29 mouse cellular contexts compared by ENCODE assay signal in genomic region chrX:151066071-151066666, GRCm38 (mm10). TPM values are rescaled to one million over a fixed set of nuclear protein-coding genes. Genes with fewer than 3 reads are reported as not detected.
DNase-seq lines count a peak whose midpoint lies in the region; ATAC-seq lines count a peak whose summit lies in the region.
"Had no signal": no experiment of that assay in that cellular context is flagged by ENCODE, and none has a peak within 500 bp of the region (broad histone marks: within the 10 kb centered on the region; RNA-seq: fewer than 3 reads in every experiment).

No protein-coding gene starts in this region.

- no peak overlapping the region for H3K4me3 ChIP-seq in midbrain, embryonic 16.5 days (ENCODE audit: low read depth, low read length)
- H3K4me3 ChIP-seq in heart, embryonic 10.5 days, result no peak overlapping the region
- H3K4me3 ChIP-seq: forebrain, embryonic 13.5 days; heart, adult 2 months; heart, embryonic 13.5 days; hindbrain, embryonic 15.5 days; layer of hippocampus, adult 2 months; limb, embryonic 10.5 days; limb, embryonic 15.5 days; midbrain, embryonic 13.5 days had no signal

- H3K36me3 ChIP-seq in midbrain, embryonic 16.5 days (ENCODE audit: control insufficient read depth, insufficient read depth, low read length), result no peaks in the 10 kb centered on the region
- peaks cover 40% of the 10 kb centered on the region for H3K36me3 ChIP-seq in heart, embryonic 10.5 days

- ATAC-seq in midbrain, embryonic 16.5 days, result no peak
- ATAC-seq: forebrain, embryonic 13.5 days; inflammation-experienced regulatory T-cells, adult 6 months; midbrain, embryonic 13.5 days had no signal

- H3K9ac ChIP-seq in midbrain, embryonic 16.5 days (ENCODE audit: low read depth, low read length), result no peak overlapping the region
- H3K9ac ChIP-seq: forebrain, embryonic 13.5 days; heart, embryonic 13.5 days; hindbrain, embryonic 15.5 days; limb, embryonic 15.5 days; liver, embryonic 14.5 days; midbrain, embryonic 13.5 days had no signal

- H3K4me2 ChIP-seq in midbrain, embryonic 16.5 days (ENCODE audit: low read length), result no peak overlapping the region
- H3K4me2 ChIP-seq: forebrain, embryonic 13.5 days; heart, embryonic 13.5 days; hindbrain, embryonic 15.5 days; limb, embryonic 15.5 days; midbrain, embryonic 13.5 days had no signal

- WGBS in midbrain, embryonic 16.5 days, result 83% methylated on average over 7 of the region's 7 CpGs
- WGBS in heart, embryonic 10.5 days, result 84% methylated on average over 7 of the region's 7 CpGs

- no peaks in the 10 kb centered on the region for H3K27me3 ChIP-seq in midbrain, embryonic 16.5 days (ENCODE audit: control insufficient read depth, insufficient read depth, low read depth, low read length)
- 0 out of 2 replicates have a peak, but pooled peaks cover 4% of the 10 kb centered on the region for H3K27me3 ChIP-seq in heart, embryonic 10.5 days (ENCODE audit: insufficient read depth, poor library complexity, severe bottlenecking)
- H3K27me3 ChIP-seq: forebrain, embryonic 13.5 days; heart, embryonic 13.5 days; hindbrain, embryonic 15.5 days; midbrain, embryonic 13.5 days had no signal

- DNase-seq in cerebellum, postnatal 10 days, result peak; percentile 33 to 52
- DNase-seq in cerebellum, adult 11-12 months, result no peak
- DNase-seq in ovary, postnatal 36 days (ENCODE audit: low spot score), result peak; percentile 39
- DNase-seq in ovary, postnatal 10 days (ENCODE audit: low spot score), result no peak
- peak; percentile 62 for DNase-seq in adrenal gland, postnatal 25 days
- no peak for DNase-seq in heart, embryonic 10.5 days (ENCODE audit: low spot score)
- DNase-seq: gastrocnemius, postnatal 10 days; heart, adult 2 months; heart, postnatal 10 days; kidney, adult 18-20 months; layer of hippocampus, postnatal 36 days; lung, adult 2 months; lung, postnatal 10 days; right cerebral cortex, postnatal 4 days; thymus, adult 2 months; thymus, postnatal 36 days had no signal

- H3K4me1 ChIP-seq in midbrain, embryonic 16.5 days (ENCODE audit: control insufficient read depth, insufficient read depth, low read length), result no peaks in the 10 kb centered on the region
- H3K4me1 ChIP-seq in heart, embryonic 10.5 days, result no peaks in the 10 kb centered on the region
- H3K4me1 ChIP-seq: forebrain, embryonic 13.5 days; heart, embryonic 13.5 days; hindbrain, embryonic 15.5 days; limb, embryonic 10.5 days; limb, embryonic 15.5 days; midbrain, embryonic 13.5 days had no signal

- no peaks in the 10 kb centered on the region for H3K9me3 ChIP-seq in midbrain, embryonic 16.5 days (replicated peaks; ENCODE audit: control insufficient read depth, low read length, poor library complexity, severe bottlenecking)
- no peaks in the 10 kb centered on the region for H3K9me3 ChIP-seq in heart, embryonic 10.5 days
- H3K9me3 ChIP-seq: forebrain, embryonic 13.5 days; heart, embryonic 13.5 days; hindbrain, embryonic 15.5 days; limb, embryonic 10.5 days; limb, embryonic 15.5 days; midbrain, embryonic 13.5 days had no signal

- H3K27ac ChIP-seq in midbrain, embryonic 16.5 days (ENCODE audit: low read length), result no peak overlapping the region
- no peak overlapping the region for H3K27ac ChIP-seq in heart, embryonic 10.5 days
- H3K27ac ChIP-seq: forebrain, embryonic 13.5 days; heart, adult 2 months; heart, embryonic 13.5 days; hindbrain, embryonic 15.5 days; layer of hippocampus, adult 2 months; limb, embryonic 10.5 days; limb, embryonic 15.5 days; liver, embryonic 14.5 days; macrophage; midbrain, embryonic 13.5 days; stomach, postnatal 0 days had no signal

RNA-seq across cellular contexts. Expression of gene Fgd1, which starts 20.2 kb away (rescaled TPM):
- 24.6 and 35.0 TPM in 2 replicates for total RNA-seq in adrenal gland, postnatal 25 days (2021)
- 13.1 and 13.4 TPM in 2 replicates for polyA plus RNA-seq in midbrain, embryonic 16.5 days (2015; fragmentation: Nextera tagmentation; extraction: Ambion mirVana)
- 6.7 and 9.3 TPM in 2 replicates for polyA plus RNA-seq in heart, embryonic 10.5 days (2016; fragmentation: Nextera tagmentation; extraction: Ambion mirVana)
- total RNA-seq: monocyte, adult 5-6 weeks had no signal

RNA-seq across cellular contexts. Expression of gene Tsr2, which starts 30.2 kb away (rescaled TPM):
- total RNA-seq in adrenal gland, postnatal 25 days (2021), result 29.3 and 33.9 TPM in 2 replicates
- 38.2 and 38.8 TPM in 2 replicates for polyA plus RNA-seq in midbrain, embryonic 16.5 days (2015; fragmentation: Nextera tagmentation; extraction: Ambion mirVana)
- 26.8 and 40.7 TPM in 2 replicates for polyA plus RNA-seq in heart, embryonic 10.5 days (2016; fragmentation: Nextera tagmentation; extraction: Ambion mirVana)

RNA-seq across cellular contexts. Expression of gene Gnl3l, which starts 49.0 kb away (rescaled TPM):
- 54.3 and 68.6 TPM in 2 replicates for total RNA-seq in adrenal gland, postnatal 25 days (2021)
- 94.7 and 95.9 TPM in 2 replicates for polyA plus RNA-seq in midbrain, embryonic 16.5 days (2015; fragmentation: Nextera tagmentation; extraction: Ambion mirVana)
- polyA plus RNA-seq in heart, embryonic 10.5 days (2016; fragmentation: Nextera tagmentation; extraction: Ambion mirVana), result 29.4 and 32.9 TPM in 2 replicates

Comparison
In these comparisons a context has a peak if more than half of its experiments do, and no peak if none do; other contexts are left out.
1. DNase-seq: peak in cerebellum, postnatal 10 days (2 of 2), ovary, postnatal 36 days (single experiment) and adrenal gland, postnatal 25 days (single experiment); none in cerebellum, adult 11-12 months (single experiment), ovary, postnatal 10 days (single experiment) and heart, embryonic 10.5 days (single experiment).